Mouse (Mus musculus): Measurements from ENCODE around the gene Gm11492.

Gene Gm11492

GRCm38 (mm10) chr11:87578963-87579601 lies 12.6 kb downstream of the Gm11492 start:
- no peak for DNase-seq (ENCODE audit: low spot score)

- no peak for DNase-seq (ENCODE audit: low spot score)
Measured at GRCm38 (mm10) chr11:87579713-87580112, 13.3 kb downstream of the Gm11492 start.

- DNase-seq (ENCODE audit: low spot score) = peak; percentile 52
Measured at GRCm38 (mm10) chr11:87580543-87581085, 14.2 kb downstream of the Gm11492 start.

- no peak for DNase-seq (ENCODE audit: low spot score)
Measured at GRCm38 (mm10) chr11:87581161-87581865, 14.9 kb downstream of the Gm11492 start.

GRCm38 (mm10) chr11:87581933-87582710 lies 15.7 kb downstream of the Gm11492 start:
- DNase-seq (ENCODE audit: low spot score) = no peak

- DNase-seq (ENCODE audit: low spot score) = no peak
Measured at GRCm38 (mm10) chr11:87583291-87584034, 17.0 kb downstream of the Gm11492 start.

- DNase-seq (ENCODE audit: low spot score) = peak; percentile 22
Measured at GRCm38 (mm10) chr11:87584711-87585505, 18.5 kb downstream of the Gm11492 start.

- DNase-seq (ENCODE audit: low spot score) = no peak
Measured at GRCm38 (mm10) chr11:87587211-87587874, 20.9 kb downstream of the Gm11492 start.

GRCm38 (mm10) chr11:87589605-87590004 lies 23.2 kb downstream of the Gm11492 start:
- no peak for DNase-seq (ENCODE audit: low spot score)

GRCm38 (mm10) chr11:87590841-87591525 lies 24.5 kb downstream of the Gm11492 start:
- peak; percentile 45 for DNase-seq (ENCODE audit: low spot score)

- peak; percentile 99 for DNase-seq (ENCODE audit: low spot score)
Measured at GRCm38 (mm10) chr11:87591526-87592353, 25.3 kb downstream of the Gm11492 start, which contains the start of gene Mtmr4. Gene Mtmr4, plus strand, starts transcription at chr11:87592162.

- DNase-seq (ENCODE audit: low spot score) = no peak
Measured at GRCm38 (mm10) chr11:87592354-87592695, 25.9 kb downstream of the Gm11492 start.

GRCm38 (mm10) chr11:87592713-87593598 lies 26.5 kb downstream of the Gm11492 start:
- peak; percentile 5 for DNase-seq (ENCODE audit: low spot score)

GRCm38 (mm10) chr11:87595327-87595841 lies 28.9 kb downstream of the Gm11492 start:
- DNase-seq (ENCODE audit: low spot score) = peak; percentile 89

- DNase-seq (ENCODE audit: low spot score) = peak; percentile 10
Measured at GRCm38 (mm10) chr11:87595976-87596375, 29.5 kb downstream of the Gm11492 start.

- DNase-seq (ENCODE audit: low spot score) = no peak
Measured at GRCm38 (mm10) chr11:87596492-87596891, 30.0 kb downstream of the Gm11492 start.

GRCm38 (mm10) chr11:87597061-87597460 lies 30.6 kb downstream of the Gm11492 start:
- DNase-seq (ENCODE audit: low spot score) = no peak

Measured in ovary, postnatal 36 days (tissue).